Mouse (Mus musculus) embryo, embryonic 11.5 days (tissue): ENCODE data around the gene Fdx1.

Source experiments
- DNase-seq: peaks from one replicate; pipeline ENCODE4 v3.0.0-alpha.2; 2012; ENCODE audit warnings: low read depth, low spot score

Fdx1 gene

DNA sequence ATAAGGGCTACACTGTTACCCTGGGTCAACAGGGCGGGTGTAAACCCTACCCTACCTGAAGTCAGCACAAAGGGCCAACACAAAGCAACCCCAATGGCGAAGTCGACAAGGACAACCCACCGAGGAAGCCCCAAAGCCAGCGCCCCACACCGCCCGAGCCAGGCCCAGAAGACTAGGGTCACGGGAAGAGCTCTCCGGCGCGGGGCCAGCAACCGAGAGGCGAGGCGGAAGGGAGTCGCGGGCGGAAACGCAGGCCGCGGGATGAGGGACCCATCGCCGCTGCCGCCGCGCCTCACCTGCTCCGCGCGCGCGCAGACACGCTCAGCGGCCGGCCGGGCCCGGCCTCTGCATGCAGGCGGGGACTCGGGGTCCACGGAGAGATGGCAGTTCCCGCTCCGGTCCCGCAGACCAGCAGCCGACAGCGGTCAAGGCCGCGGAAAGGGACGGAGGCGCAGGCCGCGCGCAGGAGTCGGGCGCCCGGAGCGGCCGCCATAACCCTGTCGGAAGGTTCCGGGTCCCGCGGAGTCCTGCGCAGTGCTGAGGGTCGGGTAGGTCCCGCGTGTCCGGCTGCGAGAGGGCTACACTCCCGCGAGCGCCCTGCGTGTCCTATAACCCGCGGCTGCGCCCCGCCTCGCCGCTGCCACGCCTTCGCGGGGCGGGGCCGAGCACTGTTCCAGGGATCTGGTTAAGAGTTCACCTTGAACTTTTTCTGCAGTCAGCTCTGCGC lies at the start of gene Fdx1:
Gene Fdx1 (minus strand): TSS at position 582 of the 727 bp plus-strand sequence.
- DNase-seq: peak; percentile 51

DNA sequence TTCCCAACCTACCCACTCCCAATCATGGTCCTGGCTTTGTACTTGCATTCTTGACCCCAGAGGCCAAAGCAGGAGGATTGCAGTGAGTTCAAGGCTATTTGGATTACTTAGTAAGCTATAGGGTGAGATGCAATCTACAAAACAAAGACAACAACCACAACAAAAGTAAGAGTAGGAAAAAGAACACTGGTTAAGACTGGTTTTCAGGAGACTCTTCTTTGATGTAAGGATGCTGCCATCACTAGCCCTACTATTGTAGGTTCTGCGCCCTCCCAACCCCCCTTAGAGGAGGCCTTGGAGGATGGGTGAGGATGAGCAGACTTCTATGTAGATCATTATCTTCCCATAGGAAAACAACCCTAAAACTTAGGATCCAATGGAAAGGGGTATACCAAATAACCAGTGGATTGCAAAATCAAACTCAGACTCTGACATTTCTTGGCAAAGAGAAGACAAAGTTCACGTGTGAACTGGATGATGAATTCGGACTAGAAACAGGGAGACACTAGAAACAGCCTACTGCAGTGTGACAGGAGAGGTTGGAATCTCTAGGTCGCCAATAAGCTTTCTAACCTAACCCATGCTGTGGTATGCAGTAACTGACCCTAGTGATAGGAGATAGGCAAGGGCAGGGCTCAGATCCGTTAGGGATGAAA lies 49.6 kb upstream of the Fdx1 start:
- no peak for DNase-seq

DNA sequence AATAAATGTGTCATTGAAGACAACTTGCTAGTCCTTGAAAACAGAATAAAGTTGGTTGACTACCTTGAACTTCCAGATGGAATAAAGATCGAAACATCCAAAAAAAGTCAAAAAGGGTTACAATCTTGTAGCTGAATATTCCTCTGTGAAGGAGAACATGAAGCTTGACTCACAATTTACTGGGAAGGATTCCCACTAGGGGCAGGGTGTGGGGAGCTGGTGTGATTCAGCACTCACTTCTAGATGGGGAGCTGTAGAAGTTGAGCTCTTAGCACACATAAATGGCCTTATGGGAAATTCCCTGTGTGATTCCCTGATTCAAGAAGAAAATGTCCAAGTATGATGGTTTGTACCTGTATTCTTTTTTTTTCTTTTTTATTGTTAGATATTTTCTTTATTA lies 49.0 kb upstream of the Fdx1 start:
- no peak for DNase-seq

DNA sequence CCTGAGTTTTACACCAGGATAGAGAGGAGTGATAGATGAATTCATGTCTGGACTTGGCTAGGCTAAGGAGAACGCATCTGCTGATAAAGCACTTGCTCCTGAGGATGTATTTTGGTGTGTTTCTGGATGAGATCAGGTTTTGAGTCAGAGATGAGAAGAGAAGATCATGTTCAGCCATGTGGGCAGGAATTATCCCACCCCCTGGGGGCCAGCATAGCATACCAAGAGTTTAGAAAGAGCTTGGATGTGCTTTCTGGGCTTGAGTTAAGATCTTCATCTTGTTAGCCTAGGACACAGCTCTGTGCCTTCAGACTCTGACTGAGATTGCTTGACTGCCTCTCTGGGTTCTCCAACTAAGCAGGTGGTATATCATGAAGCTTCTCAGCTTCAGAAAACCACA lies 45.2 kb upstream of the Fdx1 start:
- DNase-seq: no peak

DNA sequence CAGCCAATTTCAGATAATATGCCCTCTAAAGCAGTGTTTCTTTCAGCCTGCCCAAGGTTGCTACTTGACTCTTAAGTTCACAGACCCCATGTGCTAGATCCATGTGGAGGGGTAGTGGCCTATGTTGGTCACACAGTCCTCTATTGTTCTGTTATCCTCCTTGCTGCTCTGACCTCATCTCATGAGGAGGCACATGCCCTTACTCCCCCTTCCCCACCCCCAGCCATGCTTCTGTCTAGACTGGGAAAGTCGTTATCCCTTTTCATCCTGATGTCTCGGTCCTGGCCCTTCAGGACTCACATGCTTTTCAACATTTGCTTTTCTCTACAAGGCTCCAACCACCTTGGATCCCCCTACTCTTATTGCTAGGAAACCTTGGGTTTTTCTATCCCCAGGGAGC lies 44.0 kb upstream of the Fdx1 start:
- no peak for DNase-seq

DNA sequence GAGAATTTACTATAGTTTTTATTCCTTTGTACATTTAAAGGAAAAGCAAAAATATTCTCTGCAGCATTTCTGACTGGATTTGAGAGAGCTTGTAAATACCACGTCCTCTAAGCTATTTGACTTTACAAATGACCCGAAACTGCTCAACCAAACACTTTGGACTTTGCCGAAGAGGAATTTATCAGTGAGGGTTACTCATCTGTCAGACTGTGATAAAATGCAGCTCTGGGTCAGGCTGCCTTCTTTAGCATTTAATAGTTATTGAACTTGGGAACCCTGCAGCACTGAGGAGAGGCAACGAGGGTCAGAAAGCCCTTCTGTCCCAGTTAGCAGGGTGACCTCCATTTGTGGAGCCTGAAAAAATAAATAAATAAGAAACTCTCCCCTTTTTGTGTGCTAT lies 40.1 kb upstream of the Fdx1 start:
- no peak for DNase-seq

DNA sequence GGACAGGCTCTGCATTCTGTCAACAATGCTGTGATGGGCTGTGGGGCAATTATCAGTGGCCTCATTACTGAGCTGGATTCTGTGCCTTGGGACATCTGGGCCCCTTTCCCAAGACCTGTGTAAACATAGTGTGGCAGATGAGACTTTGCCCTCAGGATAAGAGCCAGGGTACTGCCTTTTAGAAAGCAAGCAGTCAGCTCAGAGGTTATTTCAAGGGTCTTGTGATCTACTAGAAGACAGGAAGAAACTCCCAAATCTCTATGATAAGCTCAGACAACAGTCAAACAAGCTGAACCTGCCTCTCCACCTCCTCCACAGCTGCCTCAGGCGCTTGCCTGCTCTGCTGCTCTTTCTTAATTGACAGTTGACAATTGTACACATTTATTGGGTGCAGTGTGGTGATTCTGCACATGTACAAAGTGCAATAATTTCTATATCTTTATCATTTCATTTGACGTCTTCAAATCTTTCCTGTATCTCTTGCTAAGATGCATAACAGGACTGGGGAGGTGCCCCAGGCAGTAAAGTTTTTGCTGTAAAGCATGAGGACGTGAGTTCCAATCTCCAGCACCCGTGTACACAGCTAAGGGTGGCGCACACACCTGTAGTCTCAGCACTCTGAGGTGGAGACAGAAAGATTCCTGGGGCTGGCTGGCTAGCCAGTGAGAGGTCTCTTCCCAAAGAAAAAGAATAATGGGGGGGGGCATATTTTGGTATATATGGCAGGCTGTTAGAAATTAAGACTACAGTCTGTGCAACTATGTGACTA lies 32.2 kb upstream of the Fdx1 start:
- no peak for DNase-seq

DNA sequence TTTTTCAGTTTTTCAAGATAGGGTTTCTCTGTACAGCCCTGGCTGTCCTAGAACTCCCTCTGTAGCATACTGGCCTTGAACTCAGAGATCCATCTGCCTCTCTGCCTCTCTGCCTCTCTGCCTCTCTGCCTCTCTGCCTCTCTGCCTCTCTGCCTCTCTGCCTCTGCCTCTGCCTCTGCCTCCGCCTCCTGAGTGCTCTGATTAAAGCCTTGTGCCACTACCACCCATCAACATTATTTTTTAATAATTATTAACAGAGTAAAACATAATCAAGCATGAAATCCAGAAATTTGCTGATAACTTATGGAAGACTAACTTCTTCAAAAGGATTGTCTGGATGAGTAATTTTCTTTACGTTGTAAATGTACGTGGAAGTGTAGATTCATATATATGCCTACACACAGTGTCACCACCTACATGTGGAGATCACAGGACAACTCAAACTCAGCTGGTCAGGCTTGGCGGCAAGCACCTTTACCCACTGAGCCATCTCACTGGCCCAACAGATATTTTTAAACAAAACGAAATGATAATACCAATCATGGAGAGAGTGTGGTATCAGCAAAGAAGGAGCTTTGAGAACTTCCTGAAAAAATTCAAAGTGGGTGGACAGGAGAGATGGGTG lies 31.4 kb upstream of the Fdx1 start:
- no peak for DNase-seq

DNA sequence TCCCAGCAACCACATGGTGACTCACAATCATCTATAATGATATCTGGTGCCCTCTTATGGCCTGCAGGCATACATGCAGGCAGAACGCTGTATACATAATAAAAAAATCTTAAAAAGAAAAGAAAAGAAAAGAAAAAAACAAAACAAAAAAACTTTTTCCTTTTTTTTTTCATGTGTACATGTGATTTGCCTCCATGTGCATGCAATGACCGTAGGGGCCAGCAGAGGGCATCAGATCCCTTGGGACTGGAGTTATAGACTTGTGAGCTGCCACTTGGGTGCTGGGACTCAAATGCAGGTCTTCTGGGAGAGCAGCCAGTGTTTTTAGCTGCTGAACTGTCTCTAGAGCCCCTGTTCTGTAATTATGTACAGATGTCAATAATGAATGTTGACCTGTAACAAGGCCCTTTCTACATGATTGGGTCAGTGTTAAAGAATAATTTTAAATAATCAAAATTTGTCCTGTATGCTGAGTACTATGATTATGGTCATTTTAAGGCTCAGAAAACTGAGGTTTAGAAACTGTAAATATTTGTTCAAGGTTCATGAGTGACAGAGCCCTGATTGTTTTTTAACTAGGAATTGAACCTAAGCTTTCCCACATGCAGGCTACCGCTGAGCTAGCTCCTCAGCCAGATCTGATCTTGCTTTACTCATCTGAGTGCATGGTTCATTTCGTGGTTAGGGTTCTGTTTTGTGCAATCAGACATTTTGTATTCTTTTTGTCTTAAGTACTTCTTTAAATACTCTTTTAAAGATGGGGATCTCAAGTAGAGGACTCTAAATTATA lies 30.3 kb upstream of the Fdx1 start:
- no peak for DNase-seq

DNA sequence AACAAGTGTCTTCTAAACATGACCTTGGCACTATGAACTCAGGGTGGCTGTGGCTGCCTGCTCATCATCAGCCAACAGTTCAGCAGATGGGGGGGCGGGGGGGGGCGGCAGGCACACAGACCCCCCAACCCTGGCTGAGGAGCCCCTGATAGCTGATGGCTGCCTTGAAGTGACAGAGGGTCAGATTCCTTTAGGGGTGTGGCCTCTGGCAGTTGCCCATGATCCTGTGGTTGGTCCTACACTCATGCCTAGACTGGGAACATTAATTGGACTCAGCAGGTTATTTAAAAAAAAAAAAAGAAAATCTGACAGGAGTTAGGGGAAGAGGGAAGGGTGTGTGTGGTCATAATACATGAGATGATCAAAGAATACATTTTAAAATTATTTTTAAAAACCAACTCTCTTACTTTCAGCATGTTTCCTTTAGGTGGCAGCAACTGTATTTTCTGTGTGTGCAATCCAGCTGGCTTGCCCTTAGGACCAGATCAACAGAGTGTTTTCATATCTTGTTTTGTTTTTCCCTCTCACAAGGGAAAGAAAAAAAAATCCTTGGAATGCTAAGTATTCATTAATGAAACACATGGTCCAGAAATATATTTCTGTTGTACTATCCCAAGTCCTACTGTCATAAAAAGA lies 28.0 kb upstream of the Fdx1 start:
- DNase-seq: no peak

DNA sequence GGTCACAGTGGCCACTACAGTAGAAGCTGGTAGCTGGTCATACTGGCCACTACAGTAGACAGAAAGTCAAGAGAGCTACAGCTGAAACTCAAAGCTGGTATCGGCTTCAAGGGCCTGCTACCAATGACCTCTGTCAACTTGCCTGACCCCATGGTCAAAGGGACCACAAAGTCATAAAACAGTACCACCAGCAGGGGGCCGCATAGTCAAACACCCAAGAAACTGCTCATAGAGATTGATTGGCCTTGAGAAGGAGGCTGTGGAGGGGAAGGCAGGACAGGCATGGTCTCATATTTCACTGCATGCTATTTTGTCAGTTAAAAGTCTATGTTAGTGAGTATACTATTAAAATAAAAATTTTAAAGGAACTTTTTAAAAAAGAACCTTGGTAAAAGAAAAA lies 27.5 kb upstream of the Fdx1 start:
- no peak for DNase-seq

DNA sequence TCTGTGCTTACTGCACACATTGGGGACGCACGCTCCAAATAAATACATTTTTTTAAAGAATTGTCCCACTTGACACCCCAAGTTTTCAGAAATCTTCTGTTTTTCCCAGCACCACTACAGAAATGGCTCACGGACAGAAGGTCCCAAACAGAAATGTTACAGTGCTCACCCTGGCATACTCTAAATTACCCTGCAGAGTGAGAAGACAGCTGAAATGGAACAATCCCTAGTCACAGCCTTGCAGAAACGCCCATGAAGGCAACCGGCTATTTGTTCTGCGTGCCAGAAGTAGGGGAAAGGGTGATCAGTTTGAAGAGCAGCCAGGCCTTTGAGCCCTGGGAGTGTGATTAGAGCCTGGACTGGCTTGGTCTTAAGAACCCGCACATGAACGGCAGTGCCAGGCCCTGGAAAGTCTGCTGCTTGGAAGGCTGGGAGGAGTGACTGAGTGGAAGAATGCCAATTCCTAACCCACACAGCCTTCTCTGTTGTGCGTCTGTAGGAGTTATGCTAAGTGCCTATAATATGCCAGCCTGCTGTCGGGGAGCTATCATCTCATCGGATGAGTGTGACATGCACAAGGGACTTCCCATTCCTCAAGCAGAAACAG lies 22.2 kb upstream of the Fdx1 start:
- no peak for DNase-seq

DNA sequence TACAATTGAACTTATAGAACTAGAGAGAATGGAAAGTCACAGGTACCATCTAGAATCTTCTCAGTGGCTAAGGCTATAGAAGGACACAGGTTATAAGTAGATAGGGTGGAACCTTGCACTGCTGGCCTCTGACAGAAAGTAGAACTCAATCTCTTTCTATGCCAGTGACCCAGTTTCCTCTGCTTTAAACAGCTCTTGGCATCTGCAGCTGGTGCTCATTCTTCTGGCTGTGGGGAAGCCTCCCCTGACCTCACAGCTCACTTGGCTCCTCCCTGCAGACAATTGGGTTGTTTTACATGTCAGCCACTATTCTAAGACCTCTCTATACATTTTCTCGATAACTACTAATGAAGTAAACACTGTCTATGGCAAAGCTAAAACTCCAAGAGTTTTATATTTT lies 17.8 kb upstream of the Fdx1 start:
- DNase-seq: no peak

DNA sequence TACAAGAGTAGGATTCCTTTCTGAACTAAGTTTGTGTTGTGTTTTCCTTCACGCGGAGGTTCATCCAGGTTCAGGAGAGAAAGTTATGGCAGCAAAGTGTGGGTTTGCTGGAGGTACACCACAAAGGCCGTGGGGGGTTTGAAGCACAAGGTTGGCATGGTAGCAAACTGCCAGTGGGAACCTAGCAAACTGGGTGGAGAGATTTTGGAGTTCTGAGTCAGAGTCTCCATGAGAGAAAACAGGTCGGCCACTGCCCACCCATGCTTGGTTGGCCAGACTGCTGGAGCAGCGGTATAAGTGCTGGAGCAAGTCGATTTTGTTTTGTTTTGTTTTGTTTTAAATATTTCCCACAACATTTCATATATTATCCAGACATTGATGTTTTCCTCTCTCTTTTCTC lies 15.9 kb upstream of the Fdx1 start:
- no peak for DNase-seq

DNA sequence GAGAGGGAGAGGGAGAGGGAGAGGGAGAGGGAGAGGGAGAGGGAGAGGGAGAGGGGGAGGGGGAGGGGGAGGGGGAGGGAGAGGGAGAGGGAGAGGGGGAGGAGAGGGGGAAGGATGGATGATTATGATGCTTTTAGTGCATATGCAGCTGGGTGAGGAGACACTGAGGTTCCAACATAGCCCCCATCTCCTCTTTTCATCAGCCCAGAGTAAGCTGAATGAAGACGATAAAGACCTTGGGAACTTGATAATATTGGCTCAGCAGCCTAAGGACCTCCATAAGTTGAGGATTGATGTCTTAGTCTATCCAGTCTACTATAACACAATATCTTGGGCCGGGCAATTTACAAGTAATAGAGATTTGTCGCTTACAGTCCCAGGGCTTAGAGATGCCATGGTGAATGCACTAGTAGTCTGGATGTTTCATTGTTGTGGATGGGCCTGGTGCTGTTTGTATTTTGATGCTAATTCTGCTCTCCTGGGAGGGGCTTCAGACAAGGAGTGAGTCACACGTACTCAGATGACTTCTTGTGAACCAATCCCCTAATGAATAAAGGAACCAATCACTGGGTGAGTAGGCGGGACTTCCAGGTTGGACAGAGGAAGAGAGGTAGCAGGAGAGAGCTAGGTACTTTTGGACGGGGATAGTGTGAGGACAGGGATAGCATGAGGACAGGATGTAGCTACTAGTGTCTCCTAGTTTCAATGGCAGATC lies 15.3 kb upstream of the Fdx1 start:
- no peak for DNase-seq

DNA sequence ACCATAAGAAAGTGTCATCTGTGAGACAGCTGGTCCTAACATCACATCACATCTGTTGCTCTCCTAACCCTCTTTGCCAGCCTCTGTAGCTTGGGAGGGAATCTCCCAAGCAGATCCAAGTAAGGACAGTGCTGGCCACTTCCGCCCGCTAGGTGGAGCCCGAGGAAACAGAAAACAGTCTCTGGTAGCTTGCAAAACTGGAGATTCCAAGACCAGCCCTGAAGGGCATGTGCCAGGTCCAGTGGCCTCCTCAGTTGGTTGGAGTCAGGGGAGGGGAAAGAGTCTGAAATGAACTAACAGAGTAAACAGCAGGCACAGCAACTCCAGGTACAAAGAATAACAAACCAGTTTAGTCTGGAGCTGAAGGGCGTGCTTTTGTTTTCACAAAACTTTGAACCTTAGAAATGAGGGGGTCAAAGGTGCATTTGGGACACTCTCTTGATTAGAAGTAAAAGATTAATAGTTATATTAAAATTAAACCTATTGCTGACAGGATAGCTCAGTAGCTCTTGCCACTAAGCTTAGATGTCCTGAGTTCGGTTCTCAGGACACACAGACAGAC lies 14.2 kb upstream of the Fdx1 start:
- DNase-seq: peak; percentile 71

DNA sequence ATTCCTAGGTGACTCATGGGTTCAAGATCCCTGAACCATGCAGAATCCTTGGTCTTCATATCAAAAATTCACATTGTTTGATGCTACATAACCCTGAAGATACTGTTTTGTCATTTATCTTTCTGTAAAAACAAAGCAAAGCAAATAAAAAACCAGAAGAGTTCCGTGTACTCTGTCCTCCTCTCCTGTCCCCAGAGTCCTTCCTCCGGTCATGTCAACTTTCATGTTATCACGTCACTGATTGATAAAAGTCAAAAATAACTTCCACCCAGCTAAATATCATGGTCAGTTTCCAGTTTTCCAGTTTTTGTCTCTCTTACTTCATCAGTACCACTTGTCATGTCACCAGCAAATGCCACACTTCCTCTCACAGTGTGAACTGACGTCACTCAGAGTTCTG lies 11.5 kb upstream of the Fdx1 start:
- DNase-seq: no peak

DNA sequence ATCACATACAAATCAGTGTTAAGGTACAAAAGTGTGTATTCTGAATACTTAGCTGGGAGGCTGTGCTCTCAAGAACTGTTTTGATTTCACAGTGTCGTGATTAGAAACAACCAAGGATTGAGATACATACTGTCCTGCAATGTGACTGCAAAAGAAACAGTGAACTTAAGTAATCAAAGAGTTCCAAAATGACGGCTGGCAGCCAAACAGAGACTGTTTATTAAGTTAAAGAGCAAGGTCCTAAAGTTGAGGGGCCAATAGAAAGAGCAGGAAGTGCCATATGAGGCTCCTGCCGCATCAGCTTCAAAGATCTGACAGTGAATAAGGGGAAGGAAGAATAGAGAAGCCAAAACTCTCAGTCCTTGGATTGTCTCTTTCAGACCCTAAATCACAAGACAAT lies 10.5 kb upstream of the Fdx1 start:
- no peak for DNase-seq

DNA sequence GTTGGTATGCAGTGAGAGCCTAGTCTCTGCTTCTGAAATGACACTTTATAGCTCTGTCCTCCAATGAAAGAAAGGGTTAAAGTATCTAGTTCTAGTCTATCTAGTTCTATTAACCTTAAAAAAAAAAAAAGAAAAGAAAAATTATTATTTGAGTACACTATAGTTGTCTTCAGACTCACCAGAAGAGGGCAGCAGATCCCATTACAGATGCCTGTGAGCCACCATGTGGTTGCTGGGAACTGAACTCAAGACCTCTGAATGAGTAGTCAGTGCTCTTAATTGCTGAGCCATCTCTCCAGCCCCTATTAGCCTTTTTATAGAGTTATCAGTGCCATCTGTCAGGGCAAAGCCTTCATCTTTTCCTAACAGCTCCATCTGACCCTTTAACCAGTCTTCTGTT lies 3.0 kb upstream of the Fdx1 start:
- DNase-seq: no peak

DNA sequence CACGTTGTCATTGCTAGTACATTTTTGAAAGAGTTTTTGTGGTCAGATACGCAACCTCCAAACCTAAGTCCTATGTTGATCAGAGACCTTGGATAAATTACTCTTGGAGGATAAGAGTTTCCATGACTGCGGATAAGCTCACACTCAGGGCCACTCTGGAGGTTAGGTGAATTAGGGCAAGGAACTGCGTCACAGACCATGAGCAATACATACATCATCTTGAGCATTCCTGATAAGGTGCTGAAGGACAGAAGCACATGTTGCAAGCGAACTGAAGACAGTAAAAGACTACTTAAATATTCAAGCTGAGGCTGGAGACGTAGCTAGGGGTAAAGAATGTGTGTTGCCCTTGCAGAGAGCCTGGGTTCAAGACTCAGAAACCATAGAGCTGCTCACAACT lies 754 bp upstream of the Fdx1 start:
- DNase-seq: no peak
